ENCODE assay signal across 27 mouse cellular contexts in genomic region chr12:116473264-116473663, GRCm38 (mm10). TPM values are rescaled to one million over a fixed set of nuclear protein-coding genes. Genes with fewer than 3 reads are reported as not detected.
A peak's percentile ranks its signal among the peaks of the same experiment; 100 is the strongest.
DNase-seq lines count a peak whose midpoint lies in the region; ATAC-seq lines count a peak whose summit lies in the region.
"Had no signal": no experiment of that assay in that cellular context is flagged by ENCODE, and none has a peak within 500 bp of the region (broad histone marks: within the 10 kb centered on the region; RNA-seq: fewer than 3 reads in every experiment).

No protein-coding gene starts in this region.

- H3K36me3 ChIP-seq in midbrain, embryonic 11.5 days (ENCODE audit: control insufficient read depth, insufficient read depth, low read length), result no peaks in the 10 kb centered on the region
- no peaks in the 10 kb centered on the region for H3K36me3 ChIP-seq in midbrain, embryonic 10.5 days
- H3K36me3 ChIP-seq: embryonic facial prominence, embryonic 12.5 days; embryonic facial prominence, embryonic 15.5 days; hindbrain, embryonic 15.5 days had no signal

- WGBS in midbrain, embryonic 11.5 days, result 83% methylated on average over 2 of the region's 2 CpGs
- WGBS in midbrain, embryonic 10.5 days, result 82% methylated on average over 2 of the region's 2 CpGs

- H3K27me3 ChIP-seq in midbrain, embryonic 11.5 days (ENCODE audit: control insufficient read depth, insufficient read depth, low read length), result no peaks in the 10 kb centered on the region
- H3K27me3 ChIP-seq in midbrain, embryonic 10.5 days (ENCODE audit: low read depth, poor library complexity, severe bottlenecking), result no peaks in the 10 kb centered on the region
- H3K27me3 ChIP-seq: CH12.LX; embryonic facial prominence, embryonic 12.5 days; embryonic facial prominence, embryonic 15.5 days; hindbrain, embryonic 15.5 days had no signal

- H3K4me2 ChIP-seq in midbrain, embryonic 11.5 days, result no peak overlapping the region
- H3K4me2 ChIP-seq: embryonic facial prominence, embryonic 12.5 days; embryonic facial prominence, embryonic 15.5 days; heart, embryonic 11.5 days; hindbrain, embryonic 15.5 days had no signal

- intact Hi-C loops in heart, postnatal 25 days (cut with DNase I), result no loop called here

- no peak overlapping the region for H3K4me3 ChIP-seq in midbrain, embryonic 11.5 days (ENCODE audit: low read depth, low read length)
- no peak overlapping the region for H3K4me3 ChIP-seq in midbrain, embryonic 10.5 days
- H3K4me3 ChIP-seq: embryonic facial prominence, embryonic 12.5 days; embryonic facial prominence, embryonic 15.5 days; hindbrain, embryonic 10.5 days; hindbrain, embryonic 15.5 days had no signal

- no peak overlapping the region for H3K27ac ChIP-seq in midbrain, embryonic 11.5 days (ENCODE audit: low read depth, low read length)
- no peak overlapping the region for H3K27ac ChIP-seq in midbrain, embryonic 10.5 days (replicated peaks)
- H3K27ac ChIP-seq: embryonic facial prominence, embryonic 12.5 days; embryonic facial prominence, embryonic 15.5 days; hindbrain, embryonic 10.5 days; hindbrain, embryonic 15.5 days had no signal

- ATAC-seq in midbrain, embryonic 11.5 days (ENCODE audit: low FRiP score), result no peak
- 0 out of 2 replicates have a peak, but pooled peaks have one; percentile 45 for ATAC-seq in common myeloid progenitor, adult 5-6 weeks (replicated peaks; ENCODE audit: low read depth, poor library complexity, severe bottlenecking)
- ATAC-seq in megakaryocyte progenitor cell, adult 5-6 weeks (replicated peaks; ENCODE audit: poor library complexity), result peak; percentile 79
- ATAC-seq: forebrain, embryonic 14.5 days; forebrain, postnatal 0 days had no signal

- H3K9ac ChIP-seq in midbrain, embryonic 11.5 days (ENCODE audit: low read length), result no peak overlapping the region
- H3K9ac ChIP-seq: embryonic facial prominence, embryonic 12.5 days; embryonic facial prominence, embryonic 15.5 days; forebrain, postnatal 0 days; hindbrain, embryonic 15.5 days had no signal

- H3K4me1 ChIP-seq in midbrain, embryonic 11.5 days (ENCODE audit: control insufficient read depth, insufficient read depth, low read length), result no peaks in the 10 kb centered on the region
- no peaks in the 10 kb centered on the region for H3K4me1 ChIP-seq in midbrain, embryonic 10.5 days
- H3K4me1 ChIP-seq: embryonic facial prominence, embryonic 12.5 days; embryonic facial prominence, embryonic 15.5 days; hindbrain, embryonic 10.5 days; hindbrain, embryonic 15.5 days had no signal

- no peaks in the 10 kb centered on the region for H3K9me3 ChIP-seq in midbrain, embryonic 11.5 days (ENCODE audit: control insufficient read depth, low read length)
- H3K9me3 ChIP-seq in midbrain, embryonic 10.5 days (replicated peaks), result no peaks in the 10 kb centered on the region
- H3K9me3 ChIP-seq: embryonic facial prominence, embryonic 12.5 days; embryonic facial prominence, embryonic 15.5 days; G1E; hindbrain, embryonic 10.5 days; hindbrain, embryonic 15.5 days had no signal

- peak; percentile 55 for DNase-seq in heart, adult 11 months
- no peak for DNase-seq in heart, postnatal 25 days (ENCODE audit: low spot score)
- peak; percentile 12 for DNase-seq in midbrain, embryonic 11.5 days (ENCODE audit: low spot score, missing footprints)
- DNase-seq in midbrain, embryonic 10.5 days (ENCODE audit: low spot score), result no peak
- DNase-seq in spleen, postnatal 4 days (ENCODE audit: low spot score in 2 of 2), result no peak
- DNase-seq in layer of hippocampus, postnatal 36 days, result no peak
- DNase-seq: adrenal gland, adult 2 months; adrenal gland, postnatal 25 days; B cell, adult 2 months; cerebellum, adult 11-12 months; cerebellum, adult 8-10 months; cerebellum, postnatal 10 days; cerebellum, postnatal 36 days; forebrain, postnatal 0 days; gastrocnemius, postnatal 25 days; heart, postnatal 36 days had no signal

RNA-seq across cellular contexts. Expression of gene Ptprn2, which starts 12.3 kb away (rescaled TPM):
- not detected for total RNA-seq in heart, postnatal 25 days (2021)
- 7.0 and 7.3 TPM in 2 replicates for polyA plus RNA-seq in midbrain, embryonic 11.5 days (2014; fragmentation: Nextera tagmentation; extraction: Ambion mirVana)
- 7.9 and 9.2 TPM in 2 replicates for polyA plus RNA-seq in midbrain, embryonic 10.5 days (2016; fragmentation: Nextera tagmentation; extraction: Ambion mirVana)
- total RNA-seq in common myeloid progenitor, adult 5-6 weeks (2017), result not detected in 2 replicates
- not detected in 2 replicates for total RNA-seq in megakaryocyte progenitor cell, adult 5-6 weeks (2015)
- not detected in 2 replicates for total RNA-seq in megakaryocyte progenitor cell, adult 5-6 weeks (2017)
- 100 to 1,000 TPM; 281 to 298 TPM for total RNA-seq in layer of hippocampus, postnatal 36 days (2021)
- total RNA-seq: CH12.LX; gastrocnemius, postnatal 25 days had no signal
- polyA plus RNA-seq: G1E; heart, embryonic 11.5 days; heart, postnatal 0 days had no signal

Comparison
In these comparisons a context has a peak if more than half of its experiments do, and no peak if none do; other contexts are left out.
1. DNase-seq: peak in heart, adult 11 months (single experiment) and midbrain, embryonic 11.5 days (single experiment); none in heart, postnatal 25 days (single experiment), midbrain, embryonic 10.5 days (single experiment), spleen, postnatal 4 days (0 of 2) and layer of hippocampus, postnatal 36 days (0 of 2).
2. RNA of gene Ptprn2, which starts 12.3 kb away (total RNA-seq): 281 to 298 TPM in layer of hippocampus, postnatal 36 days; not detected in heart, postnatal 25 days, not detected in common myeloid progenitor, adult 5-6 weeks and not detected in megakaryocyte progenitor cell, adult 5-6 weeks; every median in the first group is over 100 times any median in the second.